Mouse (Mus musculus): ENCODE data around the gene Hpse2. TPM values are rescaled to one million over a fixed set of nuclear protein-coding genes. Genes with fewer than 3 reads are reported as not detected.

The Hpse2 gene
- polyA plus RNA-seq, 1 experiment from 2014 or later: 6.0 TPM

GRCm38 (mm10) chr19:42922610-42923009, 465.5 kb downstream of the Hpse2 start:
- no peak overlapping the region for H3K27ac ChIP-seq (replicated peaks)
- no peak overlapping the region for H3K4me3 ChIP-seq
- DNase-seq (ENCODE audit: low spot score): no peak
- 0 out of 2 replicates have a peak, but pooled peaks cover 4% of the 10 kb centered on the region for H3K27me3 ChIP-seq (replicated peaks; ENCODE audit: low read depth, poor library complexity, severe bottlenecking)
- 89% methylated on average over 3 of the region's 3 CpGs for WGBS
- H3K36me3 ChIP-seq (replicated peaks): no peaks in the 10 kb centered on the region
- no peaks in the 10 kb centered on the region for H3K9me3 ChIP-seq
- H3K4me1 ChIP-seq: no peaks in the 10 kb centered on the region

GRCm38 (mm10) chr19:42913703-42914102, 474.5 kb downstream of the Hpse2 start:
- H3K27me3 ChIP-seq (replicated peaks; ENCODE audit: low read depth, poor library complexity, severe bottlenecking): no peaks in the 10 kb centered on the region
- H3K9me3 ChIP-seq: no peaks in the 10 kb centered on the region
- H3K36me3 ChIP-seq (replicated peaks): no peaks in the 10 kb centered on the region
- peaks cover 7% of the 10 kb centered on the region; the same call in 1 of the 2 replicates for H3K4me1 ChIP-seq
- no peak for DNase-seq (ENCODE audit: low spot score)
- 90% methylated on average over 5 of the region's 5 CpGs for WGBS
- H3K27ac ChIP-seq (replicated peaks): no peak overlapping the region
- no peak overlapping the region for H3K4me3 ChIP-seq

GRCm38 (mm10) chr19:42909719-42910118, 478.4 kb downstream of the Hpse2 start:
- no peak for DNase-seq (ENCODE audit: low spot score)
- WGBS: 79% methylated on average over 4 of the region's 4 CpGs

GRCm38 (mm10) chr19:42908553-42908952, 479.6 kb downstream of the Hpse2 start:
- WGBS: 88% methylated on average over 6 of the region's 6 CpGs
- no peaks in the 10 kb centered on the region for H3K27me3 ChIP-seq (replicated peaks; ENCODE audit: low read depth, poor library complexity, severe bottlenecking)
- H3K9me3 ChIP-seq: no peaks in the 10 kb centered on the region
- no peak overlapping the region for H3K27ac ChIP-seq (replicated peaks)
- no peaks in the 10 kb centered on the region for H3K36me3 ChIP-seq (replicated peaks)
- no peak overlapping the region for H3K4me3 ChIP-seq
- H3K4me1 ChIP-seq: peaks cover 38% of the 10 kb centered on the region
- no peak for DNase-seq (ENCODE audit: low spot score)

More at GRCm38 (mm10) chr19:42909719-42910118, 478.4 kb downstream of the Hpse2 start:
- no peaks in the 10 kb centered on the region for H3K27me3 ChIP-seq (replicated peaks; ENCODE audit: low read depth, poor library complexity, severe bottlenecking)
- H3K36me3 ChIP-seq (replicated peaks): no peaks in the 10 kb centered on the region
- no peak overlapping the region for H3K27ac ChIP-seq (replicated peaks)
- no peak overlapping the region for H3K4me3 ChIP-seq
- H3K4me1 ChIP-seq: peaks cover 27% of the 10 kb centered on the region
- H3K9me3 ChIP-seq: no peaks in the 10 kb centered on the region

GRCm38 (mm10) chr19:42906328-42906727, 481.8 kb downstream of the Hpse2 start:
- DNase-seq (ENCODE audit: low spot score): no peak
- Histone ChIP-seq H3K36me3 (replicated peaks) (no peaks in the 10 kb centered on the region), H3K27me3 (replicated peaks; ENCODE audit: low read depth, poor library complexity, severe bottlenecking) (no peaks in the 10 kb centered on the region), H3K27ac (replicated peaks) (0 out of 2 replicates have a peak overlapping the region, but pooled peaks have one; percentile 25), H3K4me3 (no peak overlapping the region), H3K9me3 (no peaks in the 10 kb centered on the region), H3K4me1 (peaks cover 47% of the 10 kb centered on the region)
- 66% methylated on average over 5 of the region's 5 CpGs for WGBS

GRCm38 (mm10) chr19:42904726-42905125, 483.4 kb downstream of the Hpse2 start:
- peak; percentile 27 for DNase-seq (ENCODE audit: low spot score)
- H3K36me3 ChIP-seq (replicated peaks): no peaks in the 10 kb centered on the region
- no peak overlapping the region for H3K4me3 ChIP-seq
- H3K9me3 ChIP-seq: no peaks in the 10 kb centered on the region
- H3K27me3 ChIP-seq (replicated peaks; ENCODE audit: low read depth, poor library complexity, severe bottlenecking): no peaks in the 10 kb centered on the region
- 61% methylated on average over 7 of the region's 7 CpGs for WGBS
- H3K4me1 ChIP-seq: peaks cover 47% of the 10 kb centered on the region
- no peak overlapping the region for H3K27ac ChIP-seq (replicated peaks)

- Histone ChIP-seq H3K4me3 (no peak overlapping the region), H3K27me3 (replicated peaks; ENCODE audit: low read depth, poor library complexity, severe bottlenecking) (no peaks in the 10 kb centered on the region), H3K9me3 (no peaks in the 10 kb centered on the region), H3K36me3 (replicated peaks) (no peaks in the 10 kb centered on the region), H3K27ac (replicated peaks) (no peak overlapping the region), H3K4me1 (peaks cover 47% of the 10 kb centered on the region)
- 66% methylated on average over 4 of the region's 4 CpGs for WGBS
- DNase-seq (ENCODE audit: low spot score): no peak
Observed at GRCm38 (mm10) chr19:42904240-42904639, 483.9 kb downstream of the Hpse2 start.

- no peak for DNase-seq (ENCODE audit: low spot score)
- 87% methylated on average over 6 of the region's 6 CpGs for WGBS
- no peak overlapping the region for H3K4me3 ChIP-seq
- H3K27ac ChIP-seq (replicated peaks): peak overlapping the region; percentile 16; the same call in 1 of the 2 replicates
- H3K4me1 ChIP-seq: peaks cover 47% of the 10 kb centered on the region
- no peaks in the 10 kb centered on the region for H3K27me3 ChIP-seq (replicated peaks; ENCODE audit: low read depth, poor library complexity, severe bottlenecking)
- H3K36me3 ChIP-seq (replicated peaks): no peaks in the 10 kb centered on the region
- no peaks in the 10 kb centered on the region for H3K9me3 ChIP-seq
Observed at GRCm38 (mm10) chr19:42903840-42904239, 484.3 kb downstream of the Hpse2 start.

GRCm38 (mm10) chr19:42902410-42903021, 485.6 kb downstream of the Hpse2 start:
- Histone ChIP-seq H3K36me3 (replicated peaks) (no peaks in the 10 kb centered on the region), H3K27ac (replicated peaks) (peak overlapping the region; percentile 68; the same call in 1 of the 2 replicates), H3K4me3 (no peak overlapping the region), H3K9me3 (no peaks in the 10 kb centered on the region), H3K27me3 (replicated peaks; ENCODE audit: low read depth, poor library complexity, severe bottlenecking) (no peaks in the 10 kb centered on the region), H3K4me1 (peaks cover 47% of the 10 kb centered on the region)
- 75% methylated on average over 6 of the region's 6 CpGs for WGBS
- no peak for DNase-seq (ENCODE audit: low spot score)

- no peak overlapping the region for H3K4me3 ChIP-seq
- H3K27ac ChIP-seq (replicated peaks): no peak overlapping the region
- no peak for DNase-seq (ENCODE audit: low spot score)
- 74% methylated on average over 5 of the region's 5 CpGs for WGBS
- H3K36me3 ChIP-seq (replicated peaks): no peaks in the 10 kb centered on the region
- H3K9me3 ChIP-seq: no peaks in the 10 kb centered on the region
- no peaks in the 10 kb centered on the region for H3K4me1 ChIP-seq
- H3K27me3 ChIP-seq (replicated peaks; ENCODE audit: low read depth, poor library complexity, severe bottlenecking): no peaks in the 10 kb centered on the region
Observed at GRCm38 (mm10) chr19:42891599-42891998, 496.6 kb downstream of the Hpse2 start.

GRCm38 (mm10) chr19:42877653-42878052, 510.5 kb downstream of the Hpse2 start:
- Histone ChIP-seq H3K4me1 (peaks cover 12% of the 10 kb centered on the region; the same call in 1 of the 2 replicates), H3K27ac (replicated peaks) (no peak overlapping the region), H3K27me3 (replicated peaks; ENCODE audit: low read depth, poor library complexity, severe bottlenecking) (no peaks in the 10 kb centered on the region), H3K9me3 (no peaks in the 10 kb centered on the region), H3K36me3 (replicated peaks) (no peaks in the 10 kb centered on the region), H3K4me3 (no peak overlapping the region)
- 67% methylated on average over 4 of the region's 4 CpGs for WGBS
- no peak for DNase-seq (ENCODE audit: low spot score)

- Histone ChIP-seq H3K27me3 (replicated peaks; ENCODE audit: low read depth, poor library complexity, severe bottlenecking) (no peaks in the 10 kb centered on the region), H3K36me3 (replicated peaks) (no peaks in the 10 kb centered on the region), H3K9me3 (no peaks in the 10 kb centered on the region), H3K27ac (replicated peaks) (no peak overlapping the region), H3K4me1 (peaks cover 12% of the 10 kb centered on the region; the same call in 1 of the 2 replicates), H3K4me3 (no peak overlapping the region)
- no peak for DNase-seq (ENCODE audit: low spot score)
- 84% methylated on average over 4 of the region's 4 CpGs for WGBS
Observed at GRCm38 (mm10) chr19:42876563-42876962, 511.6 kb downstream of the Hpse2 start.

Data from embryonic facial prominence, embryonic 10.5 days (tissue).